In the genomic region with DNA sequence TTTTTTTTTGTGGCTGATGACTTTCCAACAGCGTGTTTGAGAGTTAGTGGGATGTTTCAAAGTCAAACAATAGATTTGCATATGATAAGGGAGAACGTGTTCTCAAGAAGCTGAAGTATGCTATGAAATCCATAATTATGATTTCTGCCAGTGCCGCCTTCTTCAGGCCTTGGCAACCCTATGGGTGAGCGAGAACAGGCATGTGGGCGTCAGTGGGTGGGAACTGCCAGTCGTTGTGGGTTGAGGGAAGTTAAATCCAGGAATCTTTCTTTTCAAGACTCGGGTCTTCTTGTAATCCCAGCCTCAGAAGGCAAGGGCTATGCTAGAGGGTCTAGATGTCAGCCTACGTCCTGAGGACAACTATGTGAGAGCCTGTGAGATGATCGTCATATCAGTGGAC, we compare ENCODE assay signal across 21 mouse cellular contexts.
DNase-seq lines count a peak whose midpoint lies in the region; TF ChIP-seq lines count a peak whose summit lies in the region.
"Had no signal": no experiment of that assay in that cellular context is flagged by ENCODE, and none has a peak within 500 bp of the region (broad histone marks: within the 10 kb centered on the region; RNA-seq: fewer than 3 reads in every experiment).

No protein-coding gene starts in this region.

- TF ChIP-seq POLR2A in cortical plate, adult 2 months (IDR thresholded peaks at IDR 0.05; ENCODE audit: extremely low read depth, insufficient read depth, low read length): no peak

- TF ChIP-seq CTCF in cortical plate, adult 2 months (IDR thresholded peaks at IDR 0.05; ENCODE audit: extremely low read depth, insufficient read depth, low read length): no peak

- DNase-seq in left cerebral cortex, adult 11 months (ENCODE audit: low spot score): peak; percentile 33
- no peak for DNase-seq in left cerebral cortex, postnatal 10 days (ENCODE audit: extremely low spot score in 1 of 2, low spot score in 2 of 2)
- peak; percentile 63 for DNase-seq in right cerebral cortex, adult 18-20 months
- no peak for DNase-seq in right cerebral cortex, postnatal 10 days (ENCODE audit: low spot score in 2 of 2)
- DNase-seq in brain, adult 2 months (ENCODE audit: low read depth, low spot score): peak; percentile 74
- DNase-seq in gastrocnemius, postnatal 4 days (ENCODE audit: low spot score in 2 of 2): no peak
- DNase-seq: adrenal gland, adult 2 months; adrenal gland, postnatal 14 days; cerebellum, adult 11-12 months; cerebellum, adult 8-10 months; cerebellum, postnatal 10 days; cerebellum, postnatal 36 days; gastrocnemius, postnatal 25 days; heart, adult 2 months; heart, postnatal 14 days; heart, postnatal 4 days had no signal

- H3K27ac ChIP-seq in cortical plate, adult 2 months (ENCODE audit: insufficient read depth, low read length): 0 out of 2 replicates have a peak overlapping the region, but pooled peaks have one; percentile 18
- H3K27ac ChIP-seq: forebrain, embryonic 10.5 days; forebrain, embryonic 13.5 days; heart, adult 2 months; heart, embryonic 10.5 days; heart, embryonic 13.5 days had no signal

- peaks cover 8% of the 10 kb centered on the region for H3K4me1 ChIP-seq in cortical plate, adult 2 months (ENCODE audit: control insufficient read depth, insufficient read depth, low read length)
- H3K4me1 ChIP-seq: heart, embryonic 13.5 days had no signal

- no peak overlapping the region for H3K4me3 ChIP-seq in cortical plate, adult 2 months (ENCODE audit: insufficient read depth, low read length)
- H3K4me3 ChIP-seq: forebrain, embryonic 10.5 days; forebrain, embryonic 13.5 days; heart, adult 2 months; heart, embryonic 10.5 days; heart, embryonic 13.5 days had no signal

- intact Hi-C loops in left cerebral cortex, postnatal 10 days (cut with DNase I): loop anchor here (2.0 to 10.0 kb wide), 2 partner anchors 331 to 799 kb away; no protein-coding TSS in a partner anchor

Comparison
In these comparisons a context has a peak if more than half of its experiments do, and no peak if none do; other contexts are left out.
1. DNase-seq: peak in left cerebral cortex, adult 11 months (single experiment), right cerebral cortex, adult 18-20 months (single experiment) and brain, adult 2 months (single experiment); none in left cerebral cortex, postnatal 10 days (0 of 2), right cerebral cortex, postnatal 10 days (0 of 2) and gastrocnemius, postnatal 4 days (0 of 2).